Mouse (Mus musculus): ENCODE measurements around the gene Abcb4.
"Not testable (repeated sequence)": the region's sequence is repeated elsewhere in the genome, so short reads cannot be mapped to it uniquely, and the experiment has no call there.

- TF ChIP-seq CTCF (IDR thresholded peaks at IDR 0.05; ENCODE audit: control insufficient read depth, insufficient read depth, insufficient replicate concordance, low read depth, low read length); POLR2A (IDR thresholded peaks at IDR 0.05; ENCODE audit: control insufficient read depth, low read depth, low read length): not testable (repeated sequence)
Measured at GRCm38 (mm10) chr5:8865630-8866029, 27.9 kb upstream of the Abcb4 start.

All from testis, adult 2 months (tissue).